Mouse (Mus musculus) ES-E14 (cell line): ENCODE results near the gene Mrps5.

Experiments used
- HCFC1 ChIP-seq: IDR thresholded peaks from 2 replicates; pipeline ENCODE4 v1.6.1; 2012; ENCODE audit warnings: low read length, inconsistent platforms, borderline replicate concordance; ENCODE audit not compliant: insufficient read depth
- ZNF384 ChIP-seq: IDR thresholded peaks from 2 replicates; pipeline ENCODE4 v1.6.1; 2012; ENCODE audit warnings: low read depth, low read length, inconsistent platforms

- TF ChIP-seq ZNF384 (no peak), HCFC1 (no peak)
Observed at GRCm38 (mm10) chr2:127648145-127648544, 61.1 kb downstream of the Mrps5 start.
